Mouse (Mus musculus): Measurements from ENCODE around the gene Nek4.

- no peak for TF ChIP-seq ZNF384 (IDR thresholded peaks at IDR 0.05; ENCODE audit: low read depth, low read length)
- TF ChIP-seq ZC3H11A (IDR thresholded peaks at IDR 0.05; ENCODE audit: borderline replicate concordance, low read depth, low read length) = no peak
- no peak for TF ChIP-seq HCFC1 (IDR thresholded peaks at IDR 0.05; ENCODE audit: borderline replicate concordance, insufficient read depth, low read length)
- TF ChIP-seq MAFK (IDR thresholded peaks at IDR 0.05; ENCODE audit: insufficient read depth, low read depth, low read length) = no peak
Measured at GRCm38 (mm10) chr14:31011588-31011987, 60.4 kb downstream of the Nek4 start.
